Mouse (Mus musculus) lung, embryonic 15.5 days (tissue): ENCODE data around the gene Hist1h3c. TPM values are rescaled to one million over a fixed set of nuclear protein-coding genes. Genes with fewer than 3 reads are reported as not detected.
A peak's percentile ranks its signal among the peaks of the same experiment; 100 is the strongest.

Experiments
- ATAC-seq: fragments of 200-750 bp; cut with Nextera tagmentation; 2 replicates; pipeline ENCODE4 v1.8.0; 2017; ENCODE audit warnings: moderate number of reproducible peaks, borderline replicate concordance; ENCODE audit not compliant: low FRiP score, low TSS enrichment; ENCODE audit errors: extremely low read depth
- H3K27ac ChIP-seq: fragments of 300-500 bp; sonication (generic); 2 replicates; pipeline ENCODE4 v1.5.1; 2015; ENCODE audit warnings: moderate library complexity, mild to moderate bottlenecking, inconsistent platforms
- H3K27me3 ChIP-seq: fragments of 300-500 bp; sonication (generic); 2 replicates; pipeline ENCODE4 v1.6.1; 2015; ENCODE audit warnings: inconsistent platforms
- H3K36me3 ChIP-seq: fragments of 300-500 bp; sonication (generic); 2 replicates; pipeline ENCODE4 v1.6.1; 2015; ENCODE audit warnings: inconsistent platforms
- H3K4me1 ChIP-seq: fragments of 300-500 bp; sonication (generic); 2 replicates; pipeline ENCODE4 v1.6.1; 2015; ENCODE audit warnings: inconsistent platforms
- H3K4me2 ChIP-seq: fragments of 300-500 bp; sonication (generic); 2 replicates; pipeline ENCODE4 v1.6.1; 2015; ENCODE audit warnings: inconsistent platforms, mild to moderate bottlenecking, moderate library complexity
- H3K4me3 ChIP-seq: fragments of 300-500 bp; sonication (generic); 2 replicates; pipeline ENCODE4 v1.5.1; 2015; ENCODE audit warnings: mild to moderate bottlenecking, inconsistent platforms
- H3K9ac ChIP-seq: fragments of 300-500 bp; sonication (generic); 2 replicates; pipeline ENCODE4 v1.6.1; 2015; ENCODE audit warnings: inconsistent platforms
- H3K9me3 ChIP-seq: fragments of 300-500 bp; sonication (generic); 2 replicates; pipeline ENCODE4 v1.6.1; 2016; ENCODE audit warnings: inconsistent platforms
- WGBS: fragments of 180-500 bp; shearing (Covaris S2); methylation state at CpG from one replicate; pipeline ENCODE4 v1.1.7; 2015; 5-methylcytosine and 5-hydroxymethylcytosine counted together
- microRNA-seq: library from miRNA; unstranded; fragments of <30 nt; microRNA quantifications from one replicate; pipeline ENCODE4, GENCODE M21; 2016
- polyA plus RNA-seq: library from polyadenylated mRNA; unstranded; fragments of >200 nt; fragmentation: Nextera tagmentation; extraction: Ambion mirVana; gene quantifications from 2 replicates; pipeline ENCODE4 v1.2.1, GENCODE M21; 2015

Hist1h3c gene
- polyA plus RNA-seq, 1 experiment from 2014 or later, result 13.7 TPM

GRCm38 (mm10) chr13:23697491-23698299, 47.7 kb downstream of the Hist1h3c start:
- Histone ChIP-seq H3K27ac (peak overlapping the region; percentile 94), H3K27me3 (no peaks in the 10 kb centered on the region), H3K4me1 (peaks cover 26% of the 10 kb centered on the region), H3K4me3 (peak overlapping the region; percentile 41), H3K9ac (peak overlapping the region; percentile 51), H3K36me3 (no peaks in the 10 kb centered on the region), H3K4me2 (peak overlapping the region; percentile 55), H3K9me3 (no peaks in the 10 kb centered on the region)
- ATAC-seq, result peak; percentile 43; the same call in 1 of the 2 replicates
- under 1% methylated on average over 28 of the region's 32 CpGs for WGBS

DNA sequence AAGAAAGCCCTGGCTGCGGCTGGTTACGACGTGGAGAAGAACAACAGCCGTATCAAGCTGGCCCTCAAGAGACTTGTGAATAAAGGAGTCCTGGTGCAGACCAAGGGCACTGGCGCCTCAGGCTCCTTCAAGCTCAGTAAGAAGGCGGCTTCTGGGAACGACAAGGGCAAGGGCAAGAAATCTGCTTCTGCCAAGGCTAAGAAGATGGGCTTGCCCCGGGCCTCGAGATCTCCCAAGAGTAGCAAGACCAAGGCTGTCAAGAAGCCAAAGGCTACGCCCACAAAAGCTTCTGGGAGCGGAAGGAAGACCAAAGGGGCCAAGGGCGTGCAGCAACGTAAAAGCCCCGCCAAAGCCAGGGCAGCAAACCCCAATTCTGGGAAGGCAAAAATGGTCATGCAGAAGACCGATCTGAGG, 49.3 kb downstream of the Hist1h3c start:
- Histone ChIP-seq H3K36me3 (no peaks in the 10 kb centered on the region), H3K4me1 (peaks cover 25% of the 10 kb centered on the region), H3K9me3 (no peaks in the 10 kb centered on the region), H3K4me2 (peak overlapping the region; percentile 25), H3K27me3 (no peaks in the 10 kb centered on the region), H3K27ac (peak overlapping the region; percentile 50), H3K4me3 (no peak overlapping the region), H3K9ac (no peak overlapping the region)
- 54% methylated on average over 15 of the region's 15 CpGs for WGBS
- no peak for ATAC-seq

- WGBS, result 46% methylated on average over 13 of the region's 13 CpGs
- Histone ChIP-seq H3K4me3 (no peak within 1 kb of the TSS), H3K9ac (no peak within 1 kb of the TSS), H3K9me3 (no peaks in the 10 kb centered on the region), H3K4me2 (peak within 1 kb of the TSS; percentile 25), H3K4me1 (peaks cover 21% of the 10 kb centered on the region), H3K27me3 (no peaks in the 10 kb centered on the region), H3K36me3 (no peaks in the 10 kb centered on the region), H3K27ac (peak within 1 kb of the TSS; percentile 50)
- no peak for ATAC-seq
These were observed 49.9 kb downstream of the Hist1h3c start, which contains the start of gene Hist1h1t for GRCm38 (mm10) chr13:23695514-23695913. Gene Hist1h1t (plus strand): TSS chr13:23695814.

Small RNA genes lying within 50 kb of the gene (microRNA-seq; reads per million reads assigned to microRNA genes)
- not detected for gene Gm44314
- gene Gm44484, result not detected

Other genes starting within 250 kb of the Hist1h3c start
- 6.9 and 8.1 TPM in 2 replicates for gene Hist1h4h, start 214.6 kb downstream of the Hist1h3c start, polyA plus RNA-seq
- 6.2 and 8.4 TPM in 2 replicates for gene Hist1h2af, start 211.7 kb downstream of the Hist1h3c start, polyA plus RNA-seq
- gene Hist1h3g, start 210.2 kb downstream of the Hist1h3c start, polyA plus RNA-seq, result 9.5 and 10.8 TPM in 2 replicates
- gene Hist1h2bh, start 202.2 kb downstream of the Hist1h3c start, polyA plus RNA-seq, result 1.4 TPM in 2 replicates
- gene Hist1h3f, start 201.6 kb downstream of the Hist1h3c start, polyA plus RNA-seq, result 0.75 and 1.5 TPM in 2 replicates
- gene Hist1h4f, start 194.0 kb downstream of the Hist1h3c start, polyA plus RNA-seq, result 1.7 and 2.1 TPM in 2 replicates
- 0.78 and 0.86 TPM in 2 replicates for gene Hist1h1d, start 192.3 kb downstream of the Hist1h3c start, polyA plus RNA-seq
- gene Hist1h3e, start 183.2 kb downstream of the Hist1h3c start, polyA plus RNA-seq, result 7.1 and 7.9 TPM in 2 replicates
- 143 and 164 TPM in 2 replicates for gene Hist1h2ae, start 174.4 kb downstream of the Hist1h3c start, polyA plus RNA-seq
- 14.5 and 17.7 TPM in 2 replicates for gene Hist1h2bg, start 174.2 kb downstream of the Hist1h3c start, polyA plus RNA-seq
- 10.1 and 10.2 TPM in 2 replicates for gene Hist1h2bf, start 171.4 kb downstream of the Hist1h3c start, polyA plus RNA-seq
- 3.1 and 4.6 TPM in 2 replicates for gene Hist1h2ad, start 171.2 kb downstream of the Hist1h3c start, polyA plus RNA-seq
- gene Hist1h3d, start 169.8 kb downstream of the Hist1h3c start, polyA plus RNA-seq, result 9.4 and 10.2 TPM in 2 replicates
- gene Hist1h4d, start 164.0 kb downstream of the Hist1h3c start, polyA plus RNA-seq, result 160 and 177 TPM in 2 replicates
- 2.5 and 3.6 TPM in 2 replicates for gene Hist1h2be, start 124.5 kb downstream of the Hist1h3c start, polyA plus RNA-seq
- 28.3 and 28.5 TPM in 2 replicates for gene Hist1h1e, start 123.0 kb downstream of the Hist1h3c start, polyA plus RNA-seq
- 1.6 and 1.8 TPM in 2 replicates for gene Hist1h2ac, start 61.7 kb downstream of the Hist1h3c start, polyA plus RNA-seq
- gene Hist1h2bc, start 61.4 kb downstream of the Hist1h3c start, polyA plus RNA-seq, result 60.8 and 63.6 TPM in 2 replicates
- gene Hist1h1t, start 49.8 kb downstream of the Hist1h3c start, polyA plus RNA-seq, result 0.22 and 0.35 TPM in 2 replicates
- 8.2 and 9.4 TPM in 2 replicates for gene Hist1h4c, start 47.1 kb downstream of the Hist1h3c start, polyA plus RNA-seq
- gene Hfe, start 34.7 kb downstream of the Hist1h3c start, polyA plus RNA-seq, result 8.6 and 10.8 TPM in 2 replicates
- gene Hist1h1c, start 6.8 kb downstream of the Hist1h3c start, polyA plus RNA-seq, result 36.2 and 37.0 TPM in 2 replicates
- 3.2 and 4.1 TPM in 2 replicates for gene Hist1h2bb, start 1.1 kb upstream of the Hist1h3c start, polyA plus RNA-seq
- 74.3 and 83.5 TPM in 2 replicates for gene Hist1h2ab, start 5.5 kb upstream of the Hist1h3c start, polyA plus RNA-seq
- 12.0 and 18.6 TPM in 2 replicates for gene Hist1h3b, start 6.7 kb upstream of the Hist1h3c start, polyA plus RNA-seq
- gene Hist1h4b, start 11.4 kb upstream of the Hist1h3c start, polyA plus RNA-seq, result 5.8 and 7.5 TPM in 2 replicates
- gene Hist1h4a, start 15.6 kb upstream of the Hist1h3c start, polyA plus RNA-seq, result 0.69 TPM in 1 of 2 replicates, not detected in the other
- 8.3 and 8.5 TPM in 2 replicates for gene Hist1h3a, start 16.8 kb upstream of the Hist1h3c start, polyA plus RNA-seq
- 3.3 and 3.9 TPM in 2 replicates for gene Hist1h1a, start 18.1 kb upstream of the Hist1h3c start, polyA plus RNA-seq
- gene Trim38, start 24.3 kb upstream of the Hist1h3c start, polyA plus RNA-seq, result not detected in 2 replicates
- not detected in 2 replicates for gene Slc17a2, start 61.4 kb upstream of the Hist1h3c start, polyA plus RNA-seq
- not detected in 2 replicates for gene Slc17a3, start 93.8 kb upstream of the Hist1h3c start, polyA plus RNA-seq
- gene Slc17a1, start 122.1 kb upstream of the Hist1h3c start, polyA plus RNA-seq, result 0.15 TPM in 1 of 2 replicates, not detected in the other
- gene Slc17a4, start 169.4 kb upstream of the Hist1h3c start, polyA plus RNA-seq, result not detected in 2 replicates
- not detected in 2 replicates for gene Hist1h2ba, start 188.6 kb upstream of the Hist1h3c start, polyA plus RNA-seq
- gene Hist1h2aa, start 188.9 kb upstream of the Hist1h3c start, polyA plus RNA-seq, result not detected in 2 replicates
- gene Scgn, start 245.6 kb upstream of the Hist1h3c start, polyA plus RNA-seq, result not detected in 2 replicates